Mouse (Mus musculus): ENCODE measurements around the gene 9930022D16Rik.

9930022D16Rik gene

DNA sequence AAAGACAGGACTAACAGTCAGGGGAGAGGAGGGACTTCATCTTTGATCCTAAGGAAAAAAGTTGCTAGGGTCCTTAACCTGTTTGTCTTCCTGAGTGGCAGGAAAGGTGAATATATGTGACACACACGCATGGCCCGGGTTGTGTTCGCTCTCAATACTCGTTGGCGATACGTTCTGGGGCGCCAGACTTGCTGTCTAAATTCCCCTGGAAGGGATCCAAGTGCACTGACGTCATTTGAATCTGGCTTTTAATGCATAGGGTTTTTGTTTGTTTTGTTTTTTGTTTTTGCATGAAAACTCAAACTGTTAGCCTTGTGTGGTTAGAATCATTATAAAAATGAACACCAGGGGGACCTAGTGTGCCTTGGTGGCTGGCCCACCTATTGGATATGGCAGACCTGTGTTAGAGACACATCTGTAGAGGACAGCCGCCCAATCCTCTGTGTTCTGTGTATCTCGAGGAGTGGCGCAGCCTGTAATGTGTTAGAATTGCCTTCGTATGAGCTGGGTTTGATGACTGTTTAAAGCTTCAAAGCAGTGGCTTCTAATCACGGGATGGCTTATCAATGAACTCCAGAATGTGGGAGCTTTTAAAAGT is 31.8 kb downstream of the 9930022D16Rik start:
- DNase-seq (ENCODE audit: extremely low spot score, low read depth, low spot score), result no peak

DNA sequence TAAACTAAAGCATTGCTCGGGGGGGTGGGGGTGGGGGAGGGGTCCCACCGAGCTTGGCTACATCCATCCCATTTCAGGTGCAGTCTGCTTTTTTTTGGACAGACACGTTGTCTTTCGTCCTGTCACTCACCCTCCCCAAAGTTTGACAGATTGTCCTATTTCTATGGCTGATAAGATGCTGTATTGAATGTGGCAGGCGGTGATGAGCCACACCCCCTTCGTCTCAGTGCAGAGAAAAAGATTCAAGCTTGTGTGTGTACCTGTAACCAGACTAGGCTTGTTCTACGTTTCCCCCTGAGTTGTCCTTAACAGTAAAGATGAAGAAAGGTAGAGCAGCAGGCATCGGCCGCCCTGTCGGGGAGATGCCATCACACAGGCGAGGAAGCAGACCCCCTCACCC is 37.5 kb downstream of the 9930022D16Rik start:
- no peak for DNase-seq (ENCODE audit: extremely low spot score, low read depth, low spot score)

DNA sequence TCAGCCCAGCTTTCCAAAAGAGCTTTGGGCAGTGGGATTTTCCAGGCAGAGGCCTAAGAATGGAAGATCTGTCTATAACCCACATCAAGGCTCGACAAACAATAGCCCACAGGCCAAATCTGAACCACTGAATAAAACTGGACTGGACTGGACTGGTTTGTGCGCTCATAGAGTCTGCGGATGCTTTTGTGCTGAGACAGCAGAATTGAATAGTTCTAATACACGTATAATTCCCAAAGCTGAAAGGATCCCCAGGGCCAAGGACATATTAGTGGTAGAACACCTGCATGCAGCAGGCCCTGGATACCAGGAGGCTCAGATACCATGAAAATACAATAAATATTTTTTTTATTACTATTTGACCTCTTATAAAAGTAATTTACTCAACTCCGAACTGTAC is 42.5 kb downstream of the 9930022D16Rik start:
- DNase-seq (ENCODE audit: extremely low spot score, low read depth, low spot score), result no peak

DNA sequence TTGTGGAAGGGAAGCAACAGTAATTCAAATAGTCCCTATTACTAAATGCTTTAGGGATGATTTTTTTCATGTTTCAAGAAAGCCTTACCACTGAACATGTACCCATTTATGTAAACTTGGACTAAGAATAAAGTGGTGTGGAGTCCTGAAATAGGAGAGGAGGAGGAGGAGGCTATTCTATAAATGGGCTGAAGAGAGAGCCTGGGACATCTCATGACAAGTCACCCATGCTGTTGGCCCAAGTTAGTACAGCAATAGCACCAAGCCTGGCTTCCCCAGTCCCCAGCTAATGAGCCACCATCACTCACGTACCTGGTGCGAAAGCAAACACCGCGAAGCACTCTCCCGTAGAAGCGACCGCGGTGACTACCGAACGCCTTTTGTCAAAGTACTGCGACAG is 44.4 kb downstream of the 9930022D16Rik start:
- no peak for DNase-seq (ENCODE audit: extremely low spot score, low read depth, low spot score)

DNA sequence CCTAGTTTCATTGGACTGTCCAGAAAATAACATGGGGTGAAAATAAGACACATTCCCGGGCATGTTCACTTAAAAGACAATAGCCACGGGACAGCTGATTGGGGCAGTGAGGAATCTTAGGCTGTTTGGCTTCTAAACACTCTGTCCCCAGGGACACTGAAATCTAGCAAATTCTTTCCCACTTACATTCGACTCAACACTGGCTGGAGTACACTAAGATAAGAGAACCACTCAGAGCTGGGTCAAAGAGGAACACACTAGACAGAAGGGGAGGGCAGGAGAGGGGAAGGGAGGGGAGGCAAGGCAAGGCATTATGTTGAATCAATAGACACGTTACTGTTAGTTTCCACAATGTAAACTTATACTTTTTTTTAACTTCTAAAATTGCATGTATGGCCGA is 46.9 kb downstream of the 9930022D16Rik start:
- DNase-seq (ENCODE audit: extremely low spot score, low read depth, low spot score), result no peak

DNA sequence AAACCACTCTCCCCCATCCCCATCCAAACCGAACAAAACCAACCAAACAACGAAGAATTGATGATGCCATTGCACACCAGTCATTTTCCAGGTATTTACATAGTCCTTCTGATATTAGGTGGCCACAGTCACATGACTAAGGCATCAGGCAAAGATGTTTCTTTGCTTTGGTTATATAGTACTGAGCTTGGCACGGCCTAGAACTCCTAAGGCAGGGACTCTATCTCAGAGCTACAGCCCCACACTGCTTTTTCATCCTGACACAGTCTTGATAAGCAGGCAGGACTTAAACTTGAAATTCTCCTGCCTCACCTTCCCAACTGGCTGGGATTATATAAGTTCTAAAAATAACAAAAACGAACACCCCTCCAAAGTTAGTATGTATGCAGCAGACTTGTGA is 51.4 kb downstream of the 9930022D16Rik start:
- no peak for DNase-seq (ENCODE audit: extremely low spot score, low read depth, low spot score)

DNA sequence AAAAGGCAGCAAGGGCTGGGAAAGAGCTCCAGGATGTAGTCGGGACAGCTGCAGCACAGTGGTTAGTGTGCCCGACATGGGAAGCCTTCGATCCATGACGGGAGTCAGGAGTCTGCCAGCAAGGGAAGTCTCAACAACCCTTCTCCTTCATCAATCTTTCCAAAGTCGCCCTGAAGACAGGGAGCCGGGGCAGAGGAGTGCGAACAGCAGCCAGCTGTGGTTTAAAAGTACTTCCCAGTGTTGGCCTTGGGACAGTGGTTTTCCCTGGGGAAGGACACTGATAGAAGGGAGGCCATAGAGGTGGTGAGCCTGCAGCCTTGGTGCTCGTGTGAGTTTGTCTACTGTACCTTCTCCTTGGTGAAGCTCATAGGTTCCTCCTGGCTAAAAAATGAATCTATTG is 53.3 kb downstream of the 9930022D16Rik start:
- no peak for DNase-seq (ENCODE audit: extremely low spot score, low read depth, low spot score)

DNA sequence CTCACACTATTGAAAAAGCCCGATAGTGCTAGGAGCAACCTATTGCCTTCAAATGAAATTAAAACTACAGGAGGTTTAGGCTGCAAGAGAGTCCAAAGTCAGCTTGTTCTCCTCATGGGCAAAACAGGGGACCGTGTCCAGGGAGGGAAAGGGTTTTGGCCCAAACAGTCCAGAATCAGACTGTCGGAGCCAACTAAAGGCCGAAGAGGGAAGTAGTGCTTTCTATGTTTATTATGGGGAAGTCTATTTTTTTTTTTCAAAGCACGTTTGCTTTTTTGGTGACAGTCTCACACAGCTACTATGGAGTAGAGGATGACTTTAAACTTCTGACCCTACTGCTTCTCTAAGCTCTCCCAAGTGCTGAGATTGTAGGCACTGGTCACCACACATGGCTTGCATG is 54.4 kb downstream of the 9930022D16Rik start:
- DNase-seq (ENCODE audit: extremely low spot score, low read depth, low spot score), result no peak
